Mouse (Mus musculus): ENCODE measurements at regions not wholly inside any gene's neighbourhood (a gene's known extent, or its start where the extent isn't known, plus 50 kb on each side); places are given as distances from the start of the nearest gene placed in this dataset.

- no peak for DNase-seq (ENCODE audit: low read depth, low spot score)
Observed at GRCm38 (mm10) chr8:126833471-126834453, 111.9 kb downstream of the Tomm20 start.

GRCm38 (mm10) chr8:126833006-126833405 is 112.6 kb downstream of the Tomm20 start:
- no peak for DNase-seq (ENCODE audit: low read depth, low spot score)

GRCm38 (mm10) chr8:126832163-126832978 is 113.3 kb downstream of the Tomm20 start:
- no peak for DNase-seq (ENCODE audit: low read depth, low spot score)

GRCm38 (mm10) chr8:126831312-126832162 is 114.1 kb downstream of the Tomm20 start:
- no peak for DNase-seq (ENCODE audit: low read depth, low spot score)

GRCm38 (mm10) chr8:126830242-126830530 is 115.5 kb downstream of the Tomm20 start:
- DNase-seq (ENCODE audit: low read depth, low spot score) = no peak

- DNase-seq (ENCODE audit: low read depth, low spot score) = no peak
Observed at GRCm38 (mm10) chr8:126829376-126830241, 116.0 kb downstream of the Tomm20 start.

- no peak for DNase-seq (ENCODE audit: low read depth, low spot score)
Observed at GRCm38 (mm10) chr8:126827681-126828383, 117.8 kb downstream of the Tomm20 start.

- DNase-seq (ENCODE audit: low read depth, low spot score) = peak; percentile 88
Observed at GRCm38 (mm10) chr8:126826328-126827285, 119.0 kb downstream of the Tomm20 start.

GRCm38 (mm10) chr8:126825877-126826276 is 119.8 kb downstream of the Tomm20 start:
- DNase-seq (ENCODE audit: low read depth, low spot score) = peak; percentile 62

GRCm38 (mm10) chr8:126824575-126825208 is 121.0 kb downstream of the Tomm20 start:
- no peak for DNase-seq (ENCODE audit: low read depth, low spot score)

- DNase-seq (ENCODE audit: low read depth, low spot score) = no peak
Observed at GRCm38 (mm10) chr8:126822269-126822668, 123.4 kb downstream of the Tomm20 start.

GRCm38 (mm10) chr8:126821279-126821678 is 124.4 kb downstream of the Tomm20 start:
- DNase-seq (ENCODE audit: low read depth, low spot score) = no peak

- no peak for DNase-seq (ENCODE audit: low read depth, low spot score)
Observed at GRCm38 (mm10) chr8:126820502-126820901, 125.1 kb downstream of the Tomm20 start.

GRCm38 (mm10) chr8:126819261-126819660 is 126.4 kb downstream of the Tomm20 start:
- DNase-seq (ENCODE audit: low read depth, low spot score) = no peak

- no peak for DNase-seq (ENCODE audit: low read depth, low spot score)
Observed at GRCm38 (mm10) chr8:126816155-126816554, 129.5 kb downstream of the Tomm20 start.

- no peak for DNase-seq (ENCODE audit: low read depth, low spot score)
Observed at GRCm38 (mm10) chr8:126814427-126814826, 131.2 kb downstream of the Tomm20 start.

GRCm38 (mm10) chr8:126813621-126814020 is 132.0 kb downstream of the Tomm20 start:
- no peak for DNase-seq (ENCODE audit: low read depth, low spot score)

- no peak for DNase-seq (ENCODE audit: low read depth, low spot score)
Observed at GRCm38 (mm10) chr8:126812777-126813176, 132.9 kb downstream of the Tomm20 start.

Data from embryo, embryonic 11.5 days (tissue).